Mouse (Mus musculus): ENCODE measurements around the gene Naa38. TPM values are rescaled to one million over a fixed set of nuclear protein-coding genes. Genes with fewer than 3 reads are reported as not detected.

Naa38 gene
- 124 and 137 TPM in 2 replicates for total RNA-seq (2021)
- long read RNA-seq, experiment 1, transcript Naa38-202 (2 exons, 404 nt): minor isoform, 27 of 76 reads
- long read RNA-seq, experiment 1, transcript Naa38-204 (3 exons, 671 nt): major isoform, 49 of 76 reads
- long read RNA-seq, experiment 1, partial matches to known transcripts: 0 of 76 reads
- long read RNA-seq, experiment 1, other reads (novel, unspliced or antisense): 0 of 76 reads
- long read RNA-seq, experiment 2, transcript Naa38-204 (3 exons, 671 nt): major isoform, 73 of 99 reads
- long read RNA-seq, experiment 2, transcript Naa38-202 (2 exons, 404 nt): minor isoform, 26 of 99 reads
- long read RNA-seq, experiment 2, partial matches to known transcripts: 0 of 99 reads
- long read RNA-seq, experiment 2, other reads (novel, unspliced or antisense): 0 of 99 reads

DNA sequence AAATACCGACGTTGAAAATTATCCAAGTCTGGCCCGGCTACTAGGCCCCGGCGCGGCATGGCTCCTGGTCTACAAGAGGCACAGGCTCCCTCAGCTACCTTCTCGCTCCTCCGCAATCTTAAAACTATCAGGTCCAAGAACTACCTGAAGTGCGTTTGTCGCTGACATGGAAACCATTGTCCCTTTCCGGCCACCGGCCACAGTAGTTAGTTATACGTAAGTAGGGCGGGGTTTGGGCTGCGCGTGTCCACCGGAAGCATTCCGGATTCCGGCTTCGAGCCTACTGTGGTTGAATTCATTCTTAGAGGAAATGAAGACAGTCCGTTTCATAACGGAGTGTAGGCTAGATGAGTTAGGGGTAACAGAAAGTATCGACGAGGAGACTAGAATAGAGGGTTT, at the start of gene Naa38, which contains the start of gene Cyb5d1:
TSS of gene Naa38 (plus strand) at position 253 of the 399 bp plus-strand sequence.
TSS of gene Cyb5d1 (minus strand) at position 397 of the 399 bp plus-strand sequence.
- DNase-seq: peak; percentile 92

GRCm38 (mm10) chr11:69346441-69346840, 48.8 kb upstream of the Naa38 start:
- DNase-seq: no peak

- DNase-seq: no peak
Measured at GRCm38 (mm10) chr11:69356544-69356943, 38.7 kb upstream of the Naa38 start.

GRCm38 (mm10) chr11:69357690-69358089, 37.6 kb upstream of the Naa38 start:
- DNase-seq: no peak

DNA sequence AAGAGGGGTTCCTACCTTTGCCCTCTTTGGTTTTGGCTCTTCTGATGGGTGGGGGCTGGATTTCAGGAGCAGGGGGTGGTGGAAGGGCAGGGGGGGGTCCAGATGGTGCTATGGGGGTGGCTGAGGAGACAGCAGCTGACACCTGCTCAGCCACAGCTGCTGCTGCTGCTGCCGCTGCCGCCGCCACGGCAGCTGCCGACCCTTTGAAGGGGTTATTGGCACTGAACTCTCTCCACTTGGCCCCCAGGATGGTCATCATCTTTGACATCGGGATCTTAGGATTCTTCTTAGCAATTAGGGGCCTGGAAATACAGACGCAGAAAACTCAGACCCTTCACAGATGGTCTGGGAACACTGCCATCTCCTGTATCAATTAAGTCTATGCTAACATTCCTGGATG, 33.3 kb upstream of the Naa38 start:
- no peak for DNase-seq

DNA sequence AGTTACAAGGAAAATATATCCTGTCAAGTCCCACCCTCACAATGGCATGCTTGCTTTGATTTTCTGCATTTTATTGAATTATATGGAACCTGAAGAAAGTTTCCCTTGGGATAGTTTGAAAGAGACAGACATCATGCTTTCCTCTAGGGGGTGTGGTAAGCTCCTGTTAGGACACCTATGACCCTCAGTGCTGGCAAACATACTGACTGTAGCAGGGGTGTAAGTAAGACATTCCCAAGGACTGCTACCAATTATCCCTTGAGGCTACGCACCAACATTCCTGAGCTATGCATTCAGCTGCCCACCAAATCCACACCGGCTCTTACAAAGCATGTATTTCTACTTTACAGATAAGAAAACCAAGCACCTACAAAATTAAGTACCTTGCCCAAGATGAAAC, 32.8 kb upstream of the Naa38 start:
- no peak for DNase-seq

DNA sequence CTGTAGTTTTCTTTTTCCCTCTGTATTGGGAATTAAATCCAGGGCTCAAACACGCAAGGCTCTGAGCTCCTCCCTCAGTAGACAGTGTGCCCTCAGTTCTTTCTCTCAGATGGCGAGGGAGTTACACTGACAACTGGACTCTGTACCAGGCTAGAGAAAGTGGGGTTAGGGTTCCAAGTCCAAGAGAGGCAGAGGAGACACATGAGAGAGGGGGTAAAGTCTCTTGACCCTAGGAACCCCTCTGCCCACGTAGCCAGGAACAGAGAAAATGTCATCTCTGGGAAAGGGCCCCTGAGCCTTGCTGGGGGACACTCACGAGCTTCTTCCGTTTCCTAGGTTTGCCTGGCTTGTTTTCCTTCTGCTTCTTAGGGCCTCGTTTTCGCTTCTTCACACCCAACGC, 30.9 kb upstream of the Naa38 start:
- no peak for DNase-seq

DNA sequence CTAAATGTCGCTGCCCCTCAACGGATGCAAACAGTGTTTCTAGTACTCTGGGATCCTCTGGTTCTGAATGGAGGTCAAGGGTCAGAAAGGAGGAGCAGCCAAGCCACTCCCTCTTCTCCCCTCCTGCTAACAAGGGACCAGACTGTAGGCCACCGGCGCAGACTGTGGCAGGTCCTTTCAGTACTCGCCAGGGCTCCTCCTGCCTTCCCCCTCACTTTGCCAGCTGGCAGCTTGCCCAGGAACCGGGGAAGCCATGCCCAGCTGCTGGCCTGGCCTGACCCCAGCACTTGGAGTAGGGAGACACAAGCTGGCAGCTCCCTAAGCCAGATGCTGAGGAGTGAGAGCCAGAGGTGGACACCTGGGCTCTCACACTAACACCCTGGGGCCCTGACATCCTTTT, 30.4 kb upstream of the Naa38 start:
- peak; percentile 99 for DNase-seq

GRCm38 (mm10) chr11:69365722-69366121, 29.6 kb upstream of the Naa38 start:
- no peak for DNase-seq

- DNase-seq: peak; percentile 98
Measured at GRCm38 (mm10) chr11:69366157-69366854, 29.0 kb upstream of the Naa38 start.

GRCm38 (mm10) chr11:69366855-69367615, 28.3 kb upstream of the Naa38 start:
- peak; percentile 47 for DNase-seq

DNA sequence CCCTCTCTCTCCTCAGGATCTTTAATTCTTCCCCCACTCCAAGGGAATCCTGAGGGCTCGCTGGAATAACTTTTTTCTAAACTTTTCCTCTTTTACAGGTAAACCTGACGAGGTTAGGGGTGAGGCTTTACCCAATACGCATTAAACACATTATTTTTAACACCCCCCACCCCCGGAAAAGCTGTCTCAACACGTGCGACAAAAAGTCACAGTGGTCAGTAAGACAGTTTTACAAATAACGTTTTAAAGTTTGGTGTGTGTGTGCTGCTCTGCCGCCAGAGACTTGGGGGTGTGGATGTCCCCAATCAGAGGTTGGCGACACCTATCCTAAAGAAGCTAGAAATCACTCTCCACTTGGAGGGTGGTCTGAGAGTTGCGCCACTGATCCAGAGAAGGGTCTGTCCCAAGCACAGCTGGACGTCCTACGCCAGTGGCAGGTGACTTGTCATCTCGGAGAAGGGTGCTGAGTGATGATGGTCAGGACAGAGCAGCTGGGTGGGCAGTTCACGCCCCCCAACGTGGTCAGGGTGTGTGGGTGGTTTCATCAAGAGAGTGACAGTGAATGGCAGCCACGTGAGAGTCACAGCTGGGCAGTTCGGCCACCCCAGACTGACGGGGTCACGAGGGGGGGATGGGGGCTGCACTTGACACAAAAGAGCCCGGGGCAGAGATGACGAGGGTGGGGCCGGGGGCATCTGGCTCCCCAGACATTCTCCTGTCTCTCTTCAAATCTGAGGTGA, 27.5 kb upstream of the Naa38 start:
- DNase-seq: no peak

- DNase-seq: peak; percentile 75
Measured at GRCm38 (mm10) chr11:69368356-69369214, 26.7 kb upstream of the Naa38 start.

- no peak for DNase-seq
Measured at GRCm38 (mm10) chr11:69369215-69369989, 25.9 kb upstream of the Naa38 start, which contains the start of gene Chd3. Gene Chd3, minus strand, starts transcription at chr11:69369406.

DNA sequence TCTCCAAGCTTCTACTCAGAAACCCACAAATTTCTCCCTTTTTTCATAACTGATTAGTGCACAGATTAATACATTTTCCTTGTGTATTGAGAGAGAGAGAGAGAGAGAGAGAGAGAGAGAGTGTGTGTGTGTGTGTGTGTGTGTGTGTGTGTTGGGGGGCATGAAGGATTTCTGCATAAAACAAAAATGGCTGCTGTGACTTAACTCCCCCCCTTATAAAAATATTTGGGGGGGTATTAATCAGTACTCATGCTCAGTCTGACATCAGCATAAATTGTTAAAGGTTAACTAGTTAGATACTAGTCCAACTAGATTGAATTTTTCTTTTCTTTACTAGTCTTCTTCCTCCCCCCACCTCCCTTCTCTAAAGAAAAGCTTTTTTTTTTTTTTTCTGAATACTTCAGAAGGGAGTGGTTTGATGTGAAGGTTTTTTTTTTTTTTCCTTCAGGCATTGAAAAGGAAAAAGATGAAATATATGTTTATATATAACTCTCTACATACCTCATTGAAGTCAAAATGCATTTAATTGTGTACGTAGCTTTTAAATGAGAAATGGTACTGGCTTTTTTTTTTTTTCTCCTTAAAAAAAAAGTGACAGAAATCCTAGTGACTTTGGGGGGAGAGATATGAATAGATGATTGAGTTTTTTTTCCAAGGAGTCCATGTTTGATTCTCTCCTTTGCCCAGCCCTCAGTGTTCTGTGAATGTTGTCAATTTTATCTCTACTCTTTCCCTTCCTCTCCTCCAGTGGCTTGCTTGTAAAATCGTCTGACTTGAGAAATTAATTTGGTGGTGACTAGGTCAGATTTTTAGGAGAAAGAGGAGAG, 25.1 kb upstream of the Naa38 start:
- no peak for DNase-seq

GRCm38 (mm10) chr11:69370817-69371215, 24.5 kb upstream of the Naa38 start:
- DNase-seq: no peak

DNA sequence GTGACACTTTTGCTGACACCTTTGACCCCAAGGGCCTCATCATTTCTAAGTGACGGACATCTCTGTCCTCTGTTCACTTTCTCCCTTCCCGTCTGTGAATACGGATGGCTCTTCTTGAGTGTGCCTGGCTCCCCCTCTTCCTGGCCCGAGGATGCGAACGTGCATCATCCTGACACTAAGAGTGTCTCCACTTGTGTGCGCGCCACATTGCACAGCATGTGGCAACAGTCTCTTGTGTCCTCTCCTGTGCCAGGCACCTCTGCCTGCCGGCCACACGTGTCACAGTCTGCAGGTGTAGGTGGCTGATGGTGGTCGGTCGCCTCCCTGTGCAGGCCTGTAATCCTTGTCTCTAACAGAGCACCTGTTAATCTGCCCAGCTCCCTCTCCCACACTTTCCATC, 23.7 kb upstream of the Naa38 start:
- DNase-seq: no peak

GRCm38 (mm10) chr11:69372056-69372779, 23.1 kb upstream of the Naa38 start:
- DNase-seq: peak; percentile 36

DNA sequence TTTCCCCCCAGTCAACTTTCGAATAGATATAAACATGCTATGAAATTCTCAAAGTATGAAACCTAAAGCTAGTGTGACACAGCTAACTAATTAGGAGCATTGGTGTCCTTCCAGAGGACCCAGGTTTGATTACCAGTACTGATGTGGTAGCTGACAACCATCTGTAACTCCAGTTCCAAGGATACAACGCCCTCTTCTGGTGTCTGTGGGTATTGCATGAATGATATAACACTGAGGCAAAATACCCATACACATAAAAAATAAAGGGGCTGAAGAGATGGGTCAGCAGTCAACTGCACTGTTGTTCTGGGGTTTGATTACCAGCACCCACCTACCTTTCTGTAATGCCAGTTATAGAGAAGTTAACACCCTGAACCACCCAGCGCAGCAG, 22.5 kb upstream of the Naa38 start:
- DNase-seq: no peak

All from adrenal gland, postnatal 14 days (tissue).